Mouse (Mus musculus): Measurements from ENCODE around the gene Klra2.
"Not testable (repeated sequence)": the region's sequence is repeated elsewhere in the genome, so short reads cannot be mapped to it uniquely, and the experiment has no call there.

Klra2 gene

DNA sequence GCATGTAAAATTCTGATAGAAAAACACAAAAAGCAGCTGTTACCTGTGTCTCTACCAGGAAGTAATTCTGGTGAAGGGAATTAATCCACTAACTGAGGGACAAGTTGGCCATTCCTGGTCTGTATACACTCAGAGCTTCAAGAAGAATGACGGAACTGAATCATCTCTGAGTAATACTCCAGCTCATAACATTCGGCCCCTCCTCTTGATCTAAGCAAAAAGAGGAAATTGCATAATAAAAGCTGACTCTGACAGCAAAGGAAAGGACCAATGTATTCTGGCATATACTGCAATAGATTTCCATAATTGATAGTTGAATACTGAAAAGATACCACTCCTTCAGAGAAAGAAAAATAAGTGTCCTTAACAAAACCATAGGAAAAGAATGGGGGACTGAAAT, at the start of gene Klra2:
Gene Klra2, minus strand, starts transcription at position 157 of the 400 bp plus-strand sequence.
- peak; percentile 51 for DNase-seq (ENCODE audit: low read depth)

DNA sequence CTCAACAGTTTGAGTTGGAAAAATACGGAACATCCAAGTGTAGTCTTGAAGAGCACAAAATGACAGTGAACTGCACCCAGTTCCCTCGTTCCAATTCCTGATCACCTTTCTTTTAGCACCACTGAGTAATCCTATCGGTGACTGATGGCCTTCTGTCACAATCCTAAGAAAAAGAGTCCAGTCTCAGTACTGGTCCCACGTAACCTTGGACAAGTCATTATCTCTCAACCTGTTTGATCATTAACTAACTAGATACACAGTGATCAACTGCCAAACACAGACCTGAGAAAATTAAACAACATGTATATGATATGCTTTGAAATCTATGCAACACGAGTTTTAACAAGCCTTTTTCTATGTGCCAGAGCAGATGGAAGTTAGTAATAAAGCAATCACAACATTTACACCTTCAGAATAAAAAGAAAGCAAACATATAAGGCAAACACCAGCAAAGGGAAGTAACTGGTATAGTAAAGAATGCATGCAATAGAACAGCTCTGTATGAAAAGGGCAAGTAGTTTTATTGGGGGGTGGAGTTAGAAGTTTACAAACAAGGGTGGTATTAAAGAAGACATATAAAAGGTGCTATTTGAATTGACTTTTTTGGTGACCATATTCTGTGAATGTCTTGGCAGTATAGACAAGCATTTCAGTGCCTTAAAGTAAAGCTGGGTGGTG, 47.4 kb upstream of the Klra2 start:
- DNase-seq (ENCODE audit: low read depth), result no peak

GRCm38 (mm10) chr6:131293916-131294315, 46.8 kb upstream of the Klra2 start:
- DNase-seq (ENCODE audit: low read depth), result no peak

DNA sequence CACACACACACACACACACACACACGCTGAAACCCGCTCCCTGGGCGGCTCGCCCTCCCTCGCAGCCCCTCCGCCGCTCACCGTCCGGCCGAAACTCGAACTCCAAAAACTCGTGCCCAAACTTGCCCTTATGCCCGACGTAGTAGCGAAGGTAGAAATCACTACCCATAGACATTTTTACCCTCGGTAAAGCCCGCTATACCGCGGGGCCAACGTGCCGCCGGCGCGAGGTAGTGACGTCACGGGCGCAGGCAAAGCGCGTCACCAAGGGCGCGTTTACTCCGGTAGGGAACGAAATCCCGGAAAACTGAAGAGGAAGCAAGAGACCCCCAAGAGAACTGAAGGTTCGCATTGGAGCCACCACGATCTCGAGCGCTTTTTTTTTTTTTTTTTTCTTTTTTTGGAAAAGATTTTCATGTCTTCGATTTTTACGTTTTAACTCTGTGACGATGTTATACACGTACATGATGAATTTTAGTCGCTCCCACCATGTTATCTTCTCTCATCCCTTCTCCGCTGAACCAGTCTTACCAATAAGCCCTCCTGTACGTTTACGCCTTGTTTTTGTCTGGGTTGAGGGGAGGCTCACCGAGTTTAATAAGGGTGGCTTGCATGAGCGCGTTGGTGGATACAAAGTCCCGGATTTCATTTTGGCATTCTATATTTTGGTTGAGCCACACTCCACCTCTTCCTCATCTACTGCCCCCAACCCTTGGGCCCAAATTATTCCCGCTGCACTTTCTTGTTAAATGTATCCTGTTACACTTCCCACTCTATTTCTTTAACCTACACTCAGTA, 46.0 kb upstream of the Klra2 start, which contains the start of gene Magohb:
Gene Magohb, minus strand, starts transcription at position 254 of the 798 bp plus-strand sequence.
- peak; percentile 94 for DNase-seq (ENCODE audit: low read depth)

DNA sequence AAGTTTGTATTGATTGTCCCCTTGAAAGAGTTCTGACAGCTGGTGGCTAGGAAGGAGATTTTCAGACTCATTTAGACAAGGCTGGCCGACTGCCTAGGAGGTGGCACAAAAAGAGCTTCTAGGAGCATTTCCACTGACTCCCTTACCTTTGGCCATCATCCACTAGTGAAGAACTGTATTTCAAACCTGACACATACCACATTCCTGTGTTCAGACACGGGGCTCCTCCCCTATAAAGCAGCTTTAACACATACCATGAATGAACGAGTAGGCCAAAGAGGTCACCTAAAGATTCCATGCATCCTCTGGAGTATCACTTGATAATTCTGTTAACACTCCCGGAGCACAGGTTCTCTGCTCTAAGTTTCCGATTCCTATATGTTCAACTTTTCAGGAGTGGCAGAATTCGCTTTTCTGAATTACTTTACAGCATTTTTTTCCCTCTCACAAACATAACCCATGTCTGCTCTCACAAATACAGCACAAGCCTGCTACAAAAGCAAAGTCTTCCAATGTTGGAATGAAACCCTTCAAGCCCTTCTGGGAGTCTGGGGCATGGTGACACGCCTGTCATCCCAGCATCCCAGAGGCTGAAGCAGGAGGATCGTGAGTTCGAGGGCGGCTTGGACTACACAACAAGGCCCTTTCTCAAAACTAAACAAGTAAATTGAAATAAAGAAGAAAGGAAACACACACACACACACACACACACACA, 45.3 kb upstream of the Klra2 start:
- DNase-seq (ENCODE audit: low read depth), result peak; percentile 58

- DNase-seq (ENCODE audit: low read depth), result peak; percentile 83
Observed at GRCm38 (mm10) chr6:131290430-131290829, 43.3 kb upstream of the Klra2 start.

- not testable (repeated sequence) for DNase-seq (ENCODE audit: low read depth)
Observed at GRCm38 (mm10) chr6:131278160-131278559, 31.0 kb upstream of the Klra2 start.

DNA sequence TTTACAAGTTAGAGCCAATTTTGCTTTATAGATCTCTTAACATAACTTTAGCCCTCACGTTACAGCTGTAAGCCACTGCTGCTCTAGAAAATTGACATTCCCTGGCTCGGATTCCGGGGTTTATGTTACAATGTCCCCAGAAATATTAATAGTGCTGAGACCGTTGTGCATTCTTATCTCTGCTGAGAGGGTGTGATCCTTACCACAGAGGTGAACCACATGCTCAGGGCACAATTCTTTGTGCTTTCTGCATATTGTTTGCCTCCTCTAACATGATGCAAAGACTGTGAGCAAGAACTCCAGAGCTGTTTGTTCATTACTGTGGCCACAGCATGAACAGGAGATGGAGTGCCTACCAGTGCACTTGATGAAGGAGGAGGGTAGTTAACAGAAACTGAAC, 29.5 kb upstream of the Klra2 start:
- DNase-seq (ENCODE audit: low read depth), result no peak

GRCm38 (mm10) chr6:131272311-131272710, 25.1 kb upstream of the Klra2 start:
- no peak for DNase-seq (ENCODE audit: low read depth)

DNA sequence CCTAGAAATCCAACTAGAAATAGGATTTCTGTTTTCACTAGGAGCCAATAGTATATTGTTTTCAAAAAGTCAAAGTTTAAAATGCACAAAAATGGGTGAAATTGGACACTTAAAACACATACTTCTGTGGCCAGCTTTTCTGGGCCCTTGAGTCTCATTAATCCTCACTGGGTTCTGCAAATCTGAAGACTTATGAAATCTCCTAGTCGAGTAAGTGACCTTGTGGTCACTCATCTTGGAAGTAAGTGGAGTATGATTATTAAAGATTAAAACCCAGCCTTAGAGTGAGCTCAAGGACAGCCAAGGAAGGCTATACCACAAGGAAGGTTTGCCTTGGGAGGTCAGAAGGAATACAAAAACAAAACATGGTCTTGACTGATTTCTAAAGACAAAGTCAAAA, 23.1 kb upstream of the Klra2 start:
- DNase-seq (ENCODE audit: low read depth), result peak; percentile 50

- DNase-seq (ENCODE audit: low read depth), result no peak
Observed at GRCm38 (mm10) chr6:131269599-131269998, 22.4 kb upstream of the Klra2 start.

DNA sequence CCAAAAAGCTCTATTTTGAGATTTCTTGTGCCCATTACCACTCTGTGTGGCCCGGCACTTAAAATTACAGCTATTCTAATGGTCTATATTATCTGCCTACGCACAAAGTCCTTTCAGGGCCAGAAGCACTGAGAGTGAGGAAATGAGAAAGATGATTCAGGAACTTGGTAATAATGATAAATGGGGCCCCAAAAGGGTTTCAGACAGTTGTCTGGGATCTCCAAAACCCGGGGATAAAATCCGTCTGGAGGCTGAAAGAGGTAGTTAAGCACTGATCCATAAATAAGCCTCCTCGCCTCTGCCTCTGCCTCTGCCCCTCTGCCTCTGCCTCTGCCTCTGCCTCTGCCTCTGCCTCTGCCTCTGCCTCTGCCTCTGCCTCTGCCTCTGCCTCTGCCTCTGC, 17.0 kb upstream of the Klra2 start:
- DNase-seq (ENCODE audit: low read depth), result no peak

DNA sequence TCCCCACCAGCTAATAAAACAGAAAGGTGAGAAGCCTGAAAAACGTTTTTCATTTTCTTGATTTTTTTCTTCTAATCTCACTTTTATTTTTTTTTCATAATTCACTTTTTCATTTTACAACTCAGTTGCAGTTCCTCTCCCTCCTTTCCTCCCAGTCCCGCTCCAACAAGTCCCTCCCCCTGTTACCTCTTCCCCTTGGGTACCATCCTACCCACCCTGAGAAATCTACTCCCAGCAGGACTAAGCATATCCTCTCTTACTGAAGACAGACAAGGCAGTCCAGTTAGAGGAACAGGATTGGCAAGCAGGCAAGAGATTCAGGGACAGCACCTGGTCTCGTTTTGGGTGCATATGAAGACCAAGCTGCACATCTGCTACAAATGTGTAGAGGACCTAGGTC, 15.6 kb upstream of the Klra2 start:
- no peak for DNase-seq (ENCODE audit: low read depth)

GRCm38 (mm10) chr6:131262009-131262408, 14.8 kb upstream of the Klra2 start:
- no peak for DNase-seq (ENCODE audit: low read depth)

DNA sequence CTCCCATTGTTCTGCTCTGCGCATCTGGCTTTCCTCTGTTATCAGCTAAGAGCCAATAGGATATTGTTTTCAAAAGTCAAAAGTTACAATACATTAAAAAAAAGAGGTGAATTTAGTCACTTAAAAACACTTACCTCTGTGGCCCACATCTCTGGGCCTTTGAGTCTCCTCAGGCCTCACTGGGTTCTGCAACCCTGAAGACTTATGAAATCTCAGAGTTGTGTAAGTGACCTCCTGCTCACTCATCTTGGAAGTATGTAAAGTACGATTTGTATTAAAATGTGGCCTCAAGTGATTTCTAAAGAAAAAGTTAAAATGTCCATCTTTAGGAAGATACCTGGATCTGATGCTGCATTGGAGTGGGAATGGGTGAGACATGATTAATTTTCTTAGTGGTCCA, 2.1 kb downstream of the Klra2 start:
- DNase-seq (ENCODE audit: low read depth), result peak; percentile 69
